Mouse (Mus musculus): ENCODE measurements around the gene Gle1.
"Not testable (repeated sequence)": the region's sequence is repeated elsewhere in the genome, so short reads cannot be mapped to it uniquely, and the experiment has no call there.

Gle1 gene

GRCm38 (mm10) chr2:29934906-29935599 lies at the start of gene Gle1:
Gle1 (plus strand) TSS chr2:29935426.
- peak; percentile 94 for DNase-seq

- not testable (repeated sequence) for DNase-seq
Measured at GRCm38 (mm10) chr2:29886659-29887292, 48.5 kb upstream of the Gle1 start.

DNA sequence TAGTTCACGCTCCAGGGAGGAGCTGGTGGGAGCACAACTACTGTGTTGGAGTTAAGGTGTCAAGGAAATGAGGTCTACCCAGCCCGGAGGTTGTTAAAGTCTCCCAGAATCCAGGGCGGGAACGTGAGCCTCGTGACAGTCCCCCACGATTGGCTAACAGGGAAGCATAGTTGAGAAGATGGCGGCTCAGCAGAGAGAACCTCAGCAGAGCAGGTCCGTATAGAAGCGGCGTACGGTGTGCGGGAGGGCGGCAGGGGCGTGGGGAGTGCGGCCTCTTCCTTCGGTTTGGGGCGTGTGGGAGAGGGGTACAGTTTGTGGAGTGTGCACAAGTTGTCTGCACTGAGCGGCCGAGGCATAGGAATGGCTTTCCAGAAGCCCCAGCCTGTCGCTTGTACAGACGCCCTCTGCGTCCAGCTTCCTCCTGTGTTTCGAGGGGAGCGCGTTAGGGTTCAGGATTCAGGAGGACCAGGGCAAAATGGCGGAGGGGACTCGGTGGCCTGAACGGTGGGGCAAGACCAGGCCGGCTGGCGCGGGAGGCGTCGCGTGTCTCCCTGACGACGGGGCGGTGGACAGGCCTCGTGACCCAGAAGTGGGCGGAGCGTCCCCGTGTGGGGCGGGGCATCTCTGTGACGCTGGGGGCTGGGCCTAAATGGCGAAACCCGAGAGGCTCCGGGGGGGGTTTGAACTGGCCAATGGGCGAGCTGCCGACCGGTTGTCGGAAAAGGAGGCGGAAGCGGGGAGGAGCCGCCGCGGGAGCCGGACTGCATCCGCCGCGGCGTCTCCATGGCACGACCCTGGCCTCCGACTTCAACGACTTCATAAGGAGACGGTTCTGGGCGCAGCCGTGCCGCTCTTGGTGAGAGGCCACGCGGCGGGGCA lies 45.9 kb upstream of the Gle1 start, which contains the start of gene Odf2:
TSS of gene Odf2 (plus strand) at position 156 of the 879 bp plus-strand sequence.
- peak; percentile 100 for DNase-seq

- DNase-seq = peak; percentile 94
Measured at GRCm38 (mm10) chr2:29889991-29890833, 45.0 kb upstream of the Gle1 start.

GRCm38 (mm10) chr2:29891773-29892172 lies 43.5 kb upstream of the Gle1 start:
- DNase-seq = peak; percentile 82

GRCm38 (mm10) chr2:29896071-29896470 lies 39.2 kb upstream of the Gle1 start:
- peak; percentile 67 for DNase-seq

DNA sequence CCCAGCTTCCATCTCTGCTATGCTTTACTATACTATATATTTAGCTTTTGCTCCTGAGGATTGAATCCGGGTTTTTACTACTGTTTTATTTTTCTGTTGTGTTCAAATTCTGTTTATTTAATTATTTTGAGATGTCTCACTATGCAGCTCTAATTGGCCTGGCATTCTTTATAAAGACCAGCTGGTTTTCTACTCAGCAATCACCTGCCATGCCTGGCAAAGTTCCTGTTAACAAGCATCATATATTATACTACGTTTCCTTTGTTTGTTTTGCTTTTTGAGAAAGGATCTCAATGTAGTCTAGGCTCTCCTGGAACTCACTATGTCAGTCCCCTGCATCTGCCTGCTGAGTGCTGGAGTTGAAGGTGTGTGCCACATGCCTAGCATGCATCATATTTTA lies 37.9 kb upstream of the Gle1 start:
- DNase-seq = no peak

- no peak for DNase-seq
Measured at GRCm38 (mm10) chr2:29898081-29898480, 37.1 kb upstream of the Gle1 start.

GRCm38 (mm10) chr2:29902194-29902593 lies 33.0 kb upstream of the Gle1 start:
- peak; percentile 32 for DNase-seq

- not testable (repeated sequence) for DNase-seq
Measured at GRCm38 (mm10) chr2:29908171-29908570, 27.1 kb upstream of the Gle1 start.

GRCm38 (mm10) chr2:29910042-29910441 lies 25.2 kb upstream of the Gle1 start:
- DNase-seq = no peak

DNA sequence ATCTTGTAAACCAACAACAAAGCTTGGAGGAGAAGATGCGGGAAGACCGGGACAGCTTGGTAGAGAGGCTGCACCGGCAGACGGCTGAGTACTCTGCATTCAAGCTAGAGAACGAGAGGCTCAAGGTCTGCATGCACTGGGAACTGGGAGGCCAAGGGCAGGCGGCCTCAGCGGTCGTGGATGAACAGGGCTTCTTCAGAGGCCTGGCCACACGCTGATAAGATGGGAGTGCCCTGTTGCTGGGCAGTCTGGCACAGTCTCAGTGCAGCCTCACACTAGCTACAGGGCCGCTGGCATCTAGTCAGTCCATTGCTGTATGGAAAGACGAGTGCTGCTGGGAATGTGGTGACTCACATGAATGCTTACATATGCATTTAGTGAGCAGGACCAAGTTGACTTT lies 17.6 kb upstream of the Gle1 start:
- no peak for DNase-seq

GRCm38 (mm10) chr2:29922011-29922410 lies 13.2 kb upstream of the Gle1 start:
- no peak for DNase-seq

DNA sequence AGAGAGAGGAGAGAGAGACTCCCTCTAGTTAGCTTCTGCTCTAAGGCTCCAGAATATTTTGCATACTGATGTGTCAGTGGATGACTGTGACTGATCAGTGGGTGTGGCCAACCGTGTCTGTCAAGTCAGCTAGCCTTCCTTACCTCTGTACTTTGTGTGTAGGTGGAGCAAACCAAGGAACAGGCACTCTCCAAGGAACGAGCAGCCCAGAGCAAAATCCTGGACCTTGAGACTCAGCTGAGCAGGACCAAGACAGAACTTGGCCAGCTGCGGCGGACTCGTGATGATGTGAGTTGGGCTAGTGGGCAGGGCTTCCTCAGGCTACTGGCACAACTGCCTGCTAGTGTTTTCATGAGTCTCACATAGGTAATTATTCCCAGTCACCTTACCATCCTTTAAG lies 8.7 kb upstream of the Gle1 start:
- no peak for DNase-seq

GRCm38 (mm10) chr2:29930506-29930905 lies 4.7 kb upstream of the Gle1 start:
- peak; percentile 99 for DNase-seq

DNA sequence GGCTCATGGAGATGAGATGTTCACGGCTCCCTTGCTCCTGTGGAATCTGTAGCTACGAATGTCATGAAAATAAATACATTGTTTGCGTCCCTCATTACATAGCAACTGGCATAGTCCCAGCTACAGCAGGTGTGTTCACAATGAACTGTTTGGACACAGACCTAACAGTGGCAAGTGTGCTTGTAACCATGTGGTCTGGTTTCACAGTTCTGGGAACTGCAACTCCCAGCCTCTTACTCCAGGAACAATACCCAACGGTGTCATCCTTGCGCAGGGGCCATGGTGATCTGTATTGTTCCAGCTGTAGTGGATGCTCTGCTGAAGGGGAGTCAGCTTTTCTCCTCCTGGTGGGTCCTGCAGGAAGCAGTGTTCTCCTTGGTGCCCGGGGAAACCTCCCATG lies 4.0 kb upstream of the Gle1 start:
- DNase-seq = peak; percentile 67

- no peak for DNase-seq
Measured at GRCm38 (mm10) chr2:29940073-29940472, 4.8 kb downstream of the Gle1 start.

DNA sequence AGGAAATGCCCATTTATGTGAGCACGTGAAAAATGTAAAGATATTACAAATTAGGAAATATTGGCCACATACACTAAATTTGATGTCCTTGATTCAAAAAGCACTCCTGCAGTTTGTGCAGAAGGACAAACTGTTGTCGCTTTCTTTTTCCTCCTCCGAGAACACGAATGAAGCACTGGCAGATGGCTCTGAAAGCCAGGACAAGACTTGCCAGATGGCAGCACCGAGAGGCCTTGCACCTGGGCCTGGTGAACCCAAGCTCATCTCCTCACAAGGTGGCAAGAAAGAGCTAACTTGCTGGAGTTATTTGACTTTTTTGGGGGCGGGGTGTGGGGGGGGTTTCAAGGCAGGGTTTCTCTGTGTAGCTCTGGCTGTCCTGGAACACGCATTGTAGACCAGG lies 5.6 kb downstream of the Gle1 start:
- peak; percentile 56 for DNase-seq

GRCm38 (mm10) chr2:29944723-29945122 lies 9.5 kb downstream of the Gle1 start:
- no peak for DNase-seq

DNA sequence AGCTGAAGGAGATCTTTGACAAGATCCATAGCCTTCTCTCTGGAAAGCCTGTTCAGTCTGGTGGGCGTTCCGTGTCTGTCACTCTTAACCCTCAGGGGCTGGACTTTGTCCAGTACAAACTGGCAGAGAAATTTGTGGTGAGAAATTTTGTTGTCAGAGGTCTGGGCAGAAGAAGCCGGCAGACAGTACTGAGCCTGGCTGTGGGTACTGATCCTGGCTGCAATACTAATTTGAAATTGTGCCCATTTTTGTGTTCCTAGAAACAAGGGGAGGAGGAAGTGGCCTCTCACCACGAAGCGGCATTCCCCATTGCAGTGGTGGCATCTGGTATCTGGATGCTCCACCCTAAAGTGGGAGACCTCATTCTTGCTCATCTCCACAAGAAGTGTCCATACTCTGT lies 13.7 kb downstream of the Gle1 start:
- no peak for DNase-seq

- no peak for DNase-seq
Measured at GRCm38 (mm10) chr2:29961246-29961645, 26.0 kb downstream of the Gle1 start.
